In the genomic region with DNA sequence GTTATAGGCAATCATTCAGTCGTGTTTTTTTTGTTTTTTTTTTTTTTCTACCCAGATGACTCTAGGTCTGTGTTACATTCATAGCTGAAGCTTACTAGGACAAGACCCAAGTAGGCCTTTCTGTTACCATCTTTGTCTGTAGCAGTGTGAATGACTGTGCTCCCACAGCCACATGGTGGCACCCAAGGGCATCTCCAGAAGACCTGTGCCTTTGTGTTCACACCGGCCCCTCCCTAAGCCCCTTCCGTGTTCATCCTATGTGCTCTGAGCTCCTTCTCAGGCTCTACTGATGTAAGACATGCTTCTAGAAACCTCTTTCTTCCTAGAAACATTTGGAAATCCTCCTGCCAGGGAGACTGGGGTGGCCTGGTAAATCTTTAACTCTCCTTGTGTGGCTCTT, we compare ENCODE assay signal across 8 mouse cellular contexts. TPM values are rescaled to one million over a fixed set of nuclear protein-coding genes. Genes with fewer than 3 reads are reported as not detected.
A peak's percentile ranks its signal among the peaks of the same experiment; 100 is the strongest.
DNase-seq lines count a peak whose midpoint lies in the region; ATAC-seq and TF ChIP-seq lines count a peak whose summit lies in the region.

A gene (plus strand): TSS at position 240 of the 400 bp plus-strand sequence.

- H3K36me3 ChIP-seq in kidney, embryonic 14.5 days (ENCODE audit: control insufficient read depth, insufficient read depth, low read length): no peaks in the 10 kb centered on the region
- no peaks in the 10 kb centered on the region for H3K36me3 ChIP-seq in hindbrain, postnatal 0 days (ENCODE audit: insufficient read depth, low read length)
- H3K36me3 ChIP-seq in lung, embryonic 14.5 days (ENCODE audit: insufficient read depth): no peaks in the 10 kb centered on the region
- peaks cover 5% of the 10 kb centered on the region; the same call in 1 of the 2 replicates for H3K36me3 ChIP-seq in splenic B cell, adult 2 months (ENCODE audit: control insufficient read depth, insufficient read depth, low read length, poor library complexity, severe bottlenecking)
- H3K36me3 ChIP-seq in limb, embryonic 10.5 days: no peaks in the 10 kb centered on the region

- TF ChIP-seq CTCF in hindbrain, postnatal 0 days (IDR thresholded peaks at IDR 0.05; ENCODE audit: low read depth): peak; percentile 57
- peak; percentile 61 for TF ChIP-seq CTCF in lung, embryonic 14.5 days (IDR thresholded peaks at IDR 0.05; ENCODE audit: low read depth)

- no peak within 1 kb of the TSS for H3K4me2 ChIP-seq in kidney, embryonic 14.5 days (replicated peaks; ENCODE audit: low read depth, low read length)
- H3K4me2 ChIP-seq in hindbrain, postnatal 0 days (ENCODE audit: low read depth, low read length): no peak within 1 kb of the TSS
- H3K4me2 ChIP-seq in lung, embryonic 14.5 days: peak within 1 kb of the TSS; percentile 5

- no peaks in the 10 kb centered on the region for H3K4me1 ChIP-seq in kidney, embryonic 14.5 days (ENCODE audit: control insufficient read depth, insufficient read depth, low read length)
- H3K4me1 ChIP-seq in brown adipose tissue, adult 24 weeks (ENCODE audit: control insufficient read depth, insufficient read depth, insufficient read length, low read length): peaks cover 5% of the 10 kb centered on the region; the same call in 1 of the 2 replicates
- no peaks in the 10 kb centered on the region for H3K4me1 ChIP-seq in hindbrain, postnatal 0 days (ENCODE audit: insufficient read depth, low read length)
- H3K4me1 ChIP-seq in lung, embryonic 14.5 days (ENCODE audit: insufficient read depth): no peaks in the 10 kb centered on the region
- H3K4me1 ChIP-seq in limb, embryonic 10.5 days: 0 out of 2 replicates have a peak, but pooled peaks cover 3% of the 10 kb centered on the region

- 44% methylated on average over 3 of the region's 3 CpGs for WGBS in kidney, embryonic 14.5 days
- WGBS in hindbrain, postnatal 0 days: 36% methylated on average over 3 of the region's 3 CpGs
- WGBS in lung, embryonic 14.5 days: 32% methylated on average over 3 of the region's 3 CpGs
- WGBS in limb, embryonic 10.5 days: 58% methylated on average over 3 of the region's 3 CpGs

- no peak for ATAC-seq in kidney, embryonic 14.5 days (ENCODE audit: low FRiP score, low TSS enrichment)
- ATAC-seq in hindbrain, postnatal 0 days: 0 out of 2 replicates have a peak, but pooled peaks have one; percentile 62
- no peak for ATAC-seq in lung, embryonic 14.5 days (ENCODE audit: insufficient read depth)

- H3K4me3 ChIP-seq in kidney, embryonic 14.5 days (ENCODE audit: low read length): no peak within 1 kb of the TSS
- peak within 1 kb of the TSS; percentile 75 for H3K4me3 ChIP-seq in brown adipose tissue, adult 24 weeks (ENCODE audit: insufficient read depth, low read depth, low read length)
- H3K4me3 ChIP-seq in hindbrain, postnatal 0 days (ENCODE audit: low read length): no peak within 1 kb of the TSS
- H3K4me3 ChIP-seq in lung, embryonic 14.5 days (ENCODE audit: low read depth, low read length): no peak within 1 kb of the TSS
- H3K4me3 ChIP-seq in limb, embryonic 10.5 days: no peak within 1 kb of the TSS

- no peaks in the 10 kb centered on the region for H3K27me3 ChIP-seq in kidney, embryonic 14.5 days (ENCODE audit: control insufficient read depth, insufficient read depth, low read length)
- H3K27me3 ChIP-seq in hindbrain, postnatal 0 days (ENCODE audit: insufficient read depth, low read length): no peaks in the 10 kb centered on the region
- no peaks in the 10 kb centered on the region for H3K27me3 ChIP-seq in lung, embryonic 14.5 days (ENCODE audit: insufficient read depth, low read length)
- H3K27me3 ChIP-seq in splenic B cell, adult 2 months (ENCODE audit: control insufficient read depth, insufficient read depth, low read length, poor library complexity, severe bottlenecking): no peaks in the 10 kb centered on the region
- no peaks in the 10 kb centered on the region for H3K27me3 ChIP-seq in limb, embryonic 10.5 days (ENCODE audit: low read depth, poor library complexity, severe bottlenecking)

- H3K27ac ChIP-seq in kidney, embryonic 14.5 days (ENCODE audit: low read depth, low read length): no peak within 1 kb of the TSS
- H3K27ac ChIP-seq in brown adipose tissue, adult 24 weeks (replicated peaks; ENCODE audit: low read depth, low read length): peak within 1 kb of the TSS; percentile 97
- H3K27ac ChIP-seq in hindbrain, postnatal 0 days: no peak within 1 kb of the TSS
- H3K27ac ChIP-seq in lung, embryonic 14.5 days (ENCODE audit: low read depth): no peak within 1 kb of the TSS
- no peak within 1 kb of the TSS; the same call in 1 of the 2 replicates for H3K27ac ChIP-seq in limb, embryonic 10.5 days

- DNase-seq in kidney, adult 11 months: peak; percentile 80
- DNase-seq in hindbrain, postnatal 0 days (ENCODE audit: low spot score): peak; percentile 44
- DNase-seq in lung, embryonic 14.5 days: peak; percentile 74
- DNase-seq in splenic B cell, adult 2 months (ENCODE audit: low read depth, low spot score): peak; percentile 92
- DNase-seq in limb, embryonic 10.5 days (ENCODE audit: low spot score): no peak
- DNase-seq in right cerebral cortex, postnatal 36 days (ENCODE audit: low spot score in 2 of 2): no peak

- no peaks in the 10 kb centered on the region for H3K9me3 ChIP-seq in kidney, embryonic 14.5 days (ENCODE audit: control insufficient read depth, low read length)
- no peaks in the 10 kb centered on the region for H3K9me3 ChIP-seq in hindbrain, postnatal 0 days (ENCODE audit: low read length)
- no peaks in the 10 kb centered on the region for H3K9me3 ChIP-seq in lung, embryonic 14.5 days (ENCODE audit: low read depth, low read length)
- no peaks in the 10 kb centered on the region for H3K9me3 ChIP-seq in limb, embryonic 10.5 days (replicated peaks)

- H3K9ac ChIP-seq in kidney, embryonic 14.5 days (ENCODE audit: low read depth, low read length): no peak within 1 kb of the TSS
- no peak within 1 kb of the TSS for H3K9ac ChIP-seq in hindbrain, postnatal 0 days (replicated peaks; ENCODE audit: low read length)
- no peak within 1 kb of the TSS for H3K9ac ChIP-seq in lung, embryonic 14.5 days

RNA-seq across cellular contexts. Expression of the gene that starts here (rescaled TPM):
- 1.1 and 1.4 TPM in 2 replicates for polyA plus RNA-seq in kidney, embryonic 14.5 days (2014; fragmentation: Nextera tagmentation; extraction: Ambion mirVana)
- polyA plus RNA-seq in brown adipose tissue, adult 24 weeks (2012; ENCODE audit: insufficient read depth, insufficient read length, missing spikeins): 3.4 and 5.1 TPM in 2 replicates
- 0.72 and 1.3 TPM in 2 replicates for total RNA-seq in hindbrain, postnatal 0 days (2014; rRNA removed)
- 0.40 and 0.49 TPM in 2 replicates for polyA plus RNA-seq in hindbrain, postnatal 0 days (2015; fragmentation: Nextera tagmentation; extraction: Ambion mirVana)
- polyA plus RNA-seq in lung, embryonic 14.5 days (2014; fragmentation: Nextera tagmentation; extraction: Ambion mirVana): 1.3 and 1.5 TPM in 2 replicates
- 0.35 TPM in 2 replicates for polyA plus RNA-seq in limb, embryonic 10.5 days (2016; fragmentation: Nextera tagmentation; extraction: Ambion mirVana)

Comparison
In these comparisons a context has a peak if more than half of its experiments do, and no peak if none do; other contexts are left out.
1. DNase-seq: peak in kidney, adult 11 months (single experiment), hindbrain, postnatal 0 days (single experiment), lung, embryonic 14.5 days (single experiment) and splenic B cell, adult 2 months (single experiment); none in limb, embryonic 10.5 days (single experiment) and right cerebral cortex, postnatal 36 days (0 of 2).